Mouse (Mus musculus) hindbrain, embryonic 16.5 days (tissue): ENCODE data around the gene Cpne4. TPM values are rescaled to one million over a fixed set of nuclear protein-coding genes. Genes with fewer than 3 reads are reported as not detected.

ENCODE experiments used
- ATAC-seq: fragments of 200-750 bp; cut with Nextera tagmentation; 2 replicates; pipeline ENCODE4 v1.8.0; 2017; ENCODE audit warnings: moderate TSS enrichment, moderate library complexity
- H3K27ac ChIP-seq: fragments of 300-500 bp; sonication (generic); 2 replicates; pipeline ENCODE4 v1.5.1; 2014; ENCODE audit warnings: low read depth, mild to moderate bottlenecking, control low read depth, low read length, moderate library complexity
- H3K27me3 ChIP-seq: fragments of 300-500 bp; sonication (generic); replicated peaks from 2 replicates; pipeline ENCODE4 v1.6.1; 2014; ENCODE audit warnings: low read length; ENCODE audit not compliant: control insufficient read depth, insufficient read depth
- H3K36me3 ChIP-seq: fragments of 300-500 bp; sonication (generic); 2 replicates; pipeline ENCODE4 v1.6.1; 2014; ENCODE audit warnings: mild to moderate bottlenecking, low read length, moderate library complexity, mixed read lengths; ENCODE audit not compliant: control insufficient read depth, insufficient read depth
- H3K4me1 ChIP-seq: fragments of 300-500 bp; sonication (generic); 2 replicates; pipeline ENCODE4 v1.6.1; 2014; ENCODE audit warnings: low read depth, low read length; ENCODE audit not compliant: control insufficient read depth, insufficient read depth
- H3K4me2 ChIP-seq: fragments of 300-500 bp; sonication (generic); 2 replicates; pipeline ENCODE4 v1.6.1; 2014; ENCODE audit warnings: mild to moderate bottlenecking, low read length, control low read depth, moderate library complexity
- H3K4me3 ChIP-seq: fragments of 300-500 bp; sonication (generic); 2 replicates; pipeline ENCODE4 v1.5.1; 2014; ENCODE audit warnings: mild to moderate bottlenecking, low read length, control low read depth, moderate library complexity
- H3K9ac ChIP-seq: fragments of 300-500 bp; sonication (generic); 2 replicates; pipeline ENCODE4 v1.6.1; 2014; ENCODE audit warnings: low read depth, mild to moderate bottlenecking, control low read depth, low read length, moderate library complexity
- H3K9me3 ChIP-seq: fragments of 300-500 bp; sonication (generic); 2 replicates; pipeline ENCODE4 v1.6.1; 2014; ENCODE audit warnings: mild to moderate bottlenecking, low read length, moderate library complexity; ENCODE audit not compliant: control insufficient read depth
- WGBS: fragments of 180-500 bp; shearing (Covaris S2); extraction: QIAGEN DNeasy Blood & Tissue Kit; methylation state at CpG from one replicate; pipeline ENCODE4 v1.1.7; 2014; 5-methylcytosine and 5-hydroxymethylcytosine counted together
- polyA plus RNA-seq: library from polyadenylated mRNA; unstranded; fragments of >200 nt; fragmentation: Nextera tagmentation; extraction: Ambion mirVana; gene quantifications from 2 replicates; pipeline ENCODE4 v1.2.1, GENCODE M21; 2015

The Cpne4 gene
- polyA plus RNA-seq, 1 experiment from 2014 or later, result 13.0 TPM

DNA sequence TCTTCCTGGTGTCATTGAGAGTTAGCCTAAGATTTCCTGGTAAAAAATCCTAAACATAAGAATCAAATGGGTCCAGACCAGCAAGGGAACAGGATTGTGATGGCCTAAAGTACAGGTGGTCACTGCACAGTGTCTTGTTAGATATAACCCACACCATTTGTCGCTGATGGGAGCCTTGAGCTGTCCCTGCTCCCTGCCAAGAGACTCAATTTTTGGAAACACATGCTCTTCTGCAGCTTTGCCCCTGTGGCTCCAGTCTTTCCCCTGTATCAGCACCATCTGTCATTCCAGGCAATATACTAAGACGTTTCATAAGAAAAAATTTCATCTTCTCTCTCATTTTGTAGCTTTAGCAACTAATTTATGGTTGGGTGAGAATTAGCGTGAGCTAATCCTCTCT is 281.6 kb downstream of the Cpne4 start:
- no peak overlapping the region for H3K4me2 ChIP-seq
- 70% methylated on average over 3 of the region's 3 CpGs for WGBS
- no peak for ATAC-seq
- H3K36me3 ChIP-seq, result no peaks in the 10 kb centered on the region
- no peak overlapping the region for H3K4me3 ChIP-seq
- H3K27me3 ChIP-seq, result no peaks in the 10 kb centered on the region
- H3K9me3 ChIP-seq, result no peaks in the 10 kb centered on the region
- H3K27ac ChIP-seq, result no peak overlapping the region
- H3K9ac ChIP-seq, result no peak overlapping the region
- H3K4me1 ChIP-seq, result no peaks in the 10 kb centered on the region

GRCm38 (mm10) chr9:104832934-104833539 is 286.0 kb downstream of the Cpne4 start:
- Histone ChIP-seq H3K4me1 (no peaks in the 10 kb centered on the region), H3K36me3 (no peaks in the 10 kb centered on the region), H3K9me3 (no peaks in the 10 kb centered on the region), H3K27ac (no peak overlapping the region), H3K4me2 (no peak overlapping the region), H3K9ac (no peak overlapping the region), H3K4me3 (no peak overlapping the region), H3K27me3 (no peaks in the 10 kb centered on the region)
- 90% methylated on average over 5 of the region's 5 CpGs for WGBS
- no peak for ATAC-seq

- H3K9ac ChIP-seq, result no peak overlapping the region
- H3K4me1 ChIP-seq, result no peaks in the 10 kb centered on the region
- no peaks in the 10 kb centered on the region for H3K27me3 ChIP-seq
- H3K4me3 ChIP-seq, result no peak overlapping the region
- no peaks in the 10 kb centered on the region for H3K36me3 ChIP-seq
- H3K9me3 ChIP-seq, result no peaks in the 10 kb centered on the region
- ATAC-seq, result no peak
- H3K4me2 ChIP-seq, result no peak overlapping the region
- 11% methylated on average over 1 of the region's 1 CpGs for WGBS
- H3K27ac ChIP-seq, result no peak overlapping the region
Observed at GRCm38 (mm10) chr9:104837931-104838330, 290.8 kb downstream of the Cpne4 start.

GRCm38 (mm10) chr9:104841278-104841677 is 294.2 kb downstream of the Cpne4 start:
- no peak overlapping the region for H3K4me2 ChIP-seq
- H3K4me3 ChIP-seq, result no peak overlapping the region
- H3K9ac ChIP-seq, result no peak overlapping the region
- no peak overlapping the region for H3K27ac ChIP-seq
- H3K36me3 ChIP-seq, result no peaks in the 10 kb centered on the region
- 54% methylated on average over 1 of the region's 1 CpGs for WGBS
- ATAC-seq, result no peak
- no peaks in the 10 kb centered on the region for H3K4me1 ChIP-seq
- no peaks in the 10 kb centered on the region for H3K27me3 ChIP-seq
- H3K9me3 ChIP-seq, result no peaks in the 10 kb centered on the region

DNA sequence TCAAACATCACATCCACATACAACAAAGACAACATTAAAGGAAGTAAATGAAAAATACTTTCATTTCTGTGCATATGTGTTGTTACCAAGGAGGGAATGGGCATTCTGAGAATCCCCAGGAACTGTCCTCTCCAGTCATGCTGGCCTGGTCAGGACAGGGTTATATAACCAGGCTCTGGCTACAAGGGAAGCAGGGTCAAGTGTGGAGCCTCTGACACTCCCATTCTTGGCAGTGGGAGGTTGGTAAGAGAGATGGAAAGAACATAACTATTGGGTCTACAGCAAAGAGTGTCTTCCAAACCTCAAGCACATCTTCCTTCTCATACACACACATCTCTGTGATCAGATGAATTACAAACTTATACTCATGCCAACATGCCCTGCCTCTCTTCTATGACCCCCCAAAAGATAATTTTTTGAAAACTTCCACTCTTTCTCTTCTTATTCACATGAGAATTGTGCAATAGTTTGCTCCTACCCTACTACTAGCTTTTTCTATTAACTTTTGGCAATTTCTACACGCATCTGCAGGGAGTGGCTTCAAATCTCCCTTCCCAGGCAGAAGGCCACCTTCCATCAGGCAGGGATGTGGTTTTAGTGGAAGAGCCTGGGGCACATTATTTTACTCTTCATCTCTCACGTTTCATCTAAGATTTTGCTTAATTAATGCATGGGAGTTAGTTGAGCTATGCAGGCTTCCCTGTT is 298.3 kb downstream of the Cpne4 start:
- H3K4me2 ChIP-seq, result no peak overlapping the region
- no peaks in the 10 kb centered on the region for H3K27me3 ChIP-seq
- 71% methylated on average over 2 of the region's 2 CpGs for WGBS
- H3K4me3 ChIP-seq, result no peak overlapping the region
- no peak overlapping the region for H3K27ac ChIP-seq
- ATAC-seq, result no peak
- H3K9me3 ChIP-seq, result no peaks in the 10 kb centered on the region
- no peaks in the 10 kb centered on the region for H3K36me3 ChIP-seq
- no peaks in the 10 kb centered on the region for H3K4me1 ChIP-seq
- H3K9ac ChIP-seq, result no peak overlapping the region

GRCm38 (mm10) chr9:104853701-104854100 is 306.6 kb downstream of the Cpne4 start:
- H3K27ac ChIP-seq, result no peak overlapping the region
- ATAC-seq, result no peak
- H3K36me3 ChIP-seq, result no peaks in the 10 kb centered on the region
- no peaks in the 10 kb centered on the region for H3K9me3 ChIP-seq
- 58% methylated on average over 3 of the region's 3 CpGs for WGBS
- no peak overlapping the region for H3K4me2 ChIP-seq
- no peaks in the 10 kb centered on the region for H3K4me1 ChIP-seq
- H3K9ac ChIP-seq, result no peak overlapping the region
- H3K27me3 ChIP-seq, result no peaks in the 10 kb centered on the region
- H3K4me3 ChIP-seq, result no peak overlapping the region

- ATAC-seq, result no peak
- no peak overlapping the region for H3K27ac ChIP-seq
- 78% methylated on average over 6 of the region's 6 CpGs for WGBS
- no peaks in the 10 kb centered on the region for H3K9me3 ChIP-seq
- H3K4me2 ChIP-seq, result no peak overlapping the region
- no peaks in the 10 kb centered on the region for H3K27me3 ChIP-seq
- no peaks in the 10 kb centered on the region for H3K36me3 ChIP-seq
- no peak overlapping the region for H3K9ac ChIP-seq
- no peaks in the 10 kb centered on the region for H3K4me1 ChIP-seq
- no peak overlapping the region for H3K4me3 ChIP-seq
Observed at GRCm38 (mm10) chr9:104854245-104854921, 307.3 kb downstream of the Cpne4 start.

DNA sequence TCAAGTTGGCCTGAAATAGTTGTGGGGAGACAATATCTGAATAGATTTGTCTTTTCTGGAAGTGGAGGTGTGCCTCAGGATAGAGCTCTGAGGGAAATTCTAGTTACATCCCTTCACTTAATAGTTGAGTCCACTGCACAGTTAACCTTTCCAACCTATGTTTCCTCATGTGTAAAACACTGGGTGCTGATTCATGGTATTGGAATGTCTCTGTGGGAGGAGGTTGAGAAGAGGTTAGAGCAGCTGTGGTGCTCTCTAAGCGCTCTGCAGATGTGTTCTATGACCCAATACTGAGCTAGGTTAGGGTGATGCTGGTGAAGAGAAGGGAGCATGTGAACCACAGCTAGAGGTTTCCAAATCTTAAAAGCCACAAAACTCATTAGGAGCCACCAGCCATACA is 318.7 kb downstream of the Cpne4 start:
- Histone ChIP-seq H3K4me2 (no peak overlapping the region), H3K27ac (no peak overlapping the region), H3K27me3 (no peaks in the 10 kb centered on the region), H3K9me3 (no peaks in the 10 kb centered on the region), H3K36me3 (no peaks in the 10 kb centered on the region), H3K4me1 (no peaks in the 10 kb centered on the region), H3K4me3 (no peak overlapping the region), H3K9ac (no peak overlapping the region)
- no peak for ATAC-seq
- 79% methylated on average over 1 of the region's 1 CpGs for WGBS

- H3K4me3 ChIP-seq, result no peak overlapping the region
- H3K27me3 ChIP-seq, result no peaks in the 10 kb centered on the region
- H3K4me1 ChIP-seq, result no peaks in the 10 kb centered on the region
- WGBS, result 90% methylated on average over 4 of the region's 4 CpGs
- no peaks in the 10 kb centered on the region for H3K36me3 ChIP-seq
- no peak overlapping the region for H3K9ac ChIP-seq
- H3K27ac ChIP-seq, result no peak overlapping the region
- no peak overlapping the region for H3K4me2 ChIP-seq
- H3K9me3 ChIP-seq, result no peaks in the 10 kb centered on the region
- no peak for ATAC-seq
Observed at GRCm38 (mm10) chr9:104872586-104872985, 325.5 kb downstream of the Cpne4 start.
